Mouse (Mus musculus) T-helper 2 cell (primary cell): ENCODE results near the gene Cst8.
"Not testable (repeated sequence)": the region's sequence is repeated elsewhere in the genome, so short reads cannot be mapped to it uniquely, and the experiment has no call there.

ENCODE experiments used
- in situ Hi-C: fragments of 300-600 bp; cut with MboI, MseI; formaldehyde crosslinking; loops from one replicate; pipeline ENCODE4 v1.15.1; 2025; ENCODE audit warnings: high pct_unique_total_duplicates

Gene Cst8

GRCm38 (mm10) chr2:148798485-148798884 is at the start of gene Cst8:
Gene Cst8, plus strand, starts transcription at chr2:148798785.
- in situ Hi-C loops, result no loop called here

GRCm38 (mm10) chr2:148750058-148750457 is 48.5 kb upstream of the Cst8 start, which contains the start of gene Cstl1:
Gene Cstl1, plus strand, starts transcription at chr2:148750358.
- in situ Hi-C loops, result loop anchor here (5.0 kb wide), 1 partner anchor 152 kb away; no protein-coding TSS in a partner anchor

- in situ Hi-C loops, result loop anchor here (5.0 kb wide), 1 partner anchor 150 kb away; no protein-coding TSS in a partner anchor
Observed at GRCm38 (mm10) chr2:148751893-148752813, 46.4 kb upstream of the Cst8 start.

- in situ Hi-C loops, result loop anchor here (5.0 kb wide), 1 partner anchor 148 kb away; no protein-coding TSS in a partner anchor
Observed at GRCm38 (mm10) chr2:148754310-148754846, 44.2 kb upstream of the Cst8 start.

- in situ Hi-C loops, result no loop called here
Observed at GRCm38 (mm10) chr2:148763648-148764388, 34.8 kb upstream of the Cst8 start.

- in situ Hi-C loops, result not testable (repeated sequence)
Observed at GRCm38 (mm10) chr2:148771397-148771796, 27.2 kb upstream of the Cst8 start, which contains the start of gene Cst11. Gene Cst11, minus strand, starts transcription at chr2:148771497.

DNA sequence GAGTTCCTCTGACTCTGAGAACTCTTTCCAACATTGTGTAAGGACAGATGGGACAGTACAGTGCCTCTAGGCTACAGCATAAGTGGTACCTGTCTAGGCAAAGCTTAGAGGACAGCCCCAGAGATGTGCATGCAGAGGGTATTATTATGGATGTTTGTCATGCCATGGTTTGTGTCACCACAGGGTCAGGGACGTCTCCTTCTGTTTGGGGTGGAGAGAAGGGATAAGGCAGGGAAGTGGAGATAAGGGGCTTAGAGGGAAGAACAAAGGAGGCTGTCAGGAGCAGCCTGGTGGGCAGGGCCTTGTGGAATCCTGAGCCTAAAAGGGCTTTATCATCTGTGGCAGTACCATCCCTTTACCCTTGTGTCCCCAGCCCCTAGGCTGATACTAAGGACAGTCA is 16.9 kb upstream of the Cst8 start, which contains the start of gene 8030411F24Rik:
Gene 8030411F24Rik (plus strand): TSS at position 301 of the 400 bp plus-strand sequence.
- in situ Hi-C loops, result no loop called here

DNA sequence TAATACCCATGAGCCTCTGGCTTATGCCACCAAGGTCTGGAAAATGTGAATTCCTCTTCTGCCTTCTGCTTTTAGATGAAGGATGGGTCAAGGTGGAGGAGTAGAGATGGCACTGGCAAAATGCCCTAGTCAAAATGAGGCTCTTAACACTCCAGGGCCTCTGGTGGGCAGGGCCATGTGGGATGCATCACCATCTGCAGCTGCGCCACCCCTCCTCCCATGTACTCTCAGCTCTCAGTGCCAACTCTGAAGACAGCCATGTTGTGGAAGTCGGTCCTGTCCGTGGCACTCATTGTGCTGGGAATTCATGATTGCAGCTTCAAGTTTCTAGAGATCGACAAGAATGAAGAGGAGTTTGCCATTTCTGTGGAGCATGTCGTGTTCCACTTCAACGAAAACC is 9.4 kb upstream of the Cst8 start, which contains the start of gene Cst12:
Gene Cst12 (plus strand): TSS at position 220 of the 400 bp plus-strand sequence.
- in situ Hi-C loops, result no loop called here

DNA sequence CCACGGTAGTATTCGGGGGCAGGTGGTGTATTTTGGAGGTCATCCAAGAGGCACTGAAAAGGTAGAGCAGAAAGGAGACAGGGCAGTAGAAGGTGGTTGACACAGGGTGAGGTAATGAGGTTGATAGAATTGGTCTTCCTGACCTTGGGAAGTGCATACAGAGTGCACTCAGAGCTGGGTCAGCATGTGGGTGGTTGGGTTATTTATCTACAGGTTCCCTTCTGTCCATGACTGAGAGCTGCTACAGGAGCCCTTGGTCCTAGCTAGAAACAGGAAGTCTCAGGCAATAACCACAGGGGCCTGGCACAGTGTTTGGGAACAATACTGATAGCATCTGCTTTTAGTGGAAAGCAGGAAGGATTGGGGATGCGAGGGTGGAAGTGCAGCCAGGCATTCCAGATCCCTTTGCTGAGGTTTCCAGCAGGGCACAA is 2.9 kb downstream of the Cst8 start:
- in situ Hi-C loops, result no loop called here

DNA sequence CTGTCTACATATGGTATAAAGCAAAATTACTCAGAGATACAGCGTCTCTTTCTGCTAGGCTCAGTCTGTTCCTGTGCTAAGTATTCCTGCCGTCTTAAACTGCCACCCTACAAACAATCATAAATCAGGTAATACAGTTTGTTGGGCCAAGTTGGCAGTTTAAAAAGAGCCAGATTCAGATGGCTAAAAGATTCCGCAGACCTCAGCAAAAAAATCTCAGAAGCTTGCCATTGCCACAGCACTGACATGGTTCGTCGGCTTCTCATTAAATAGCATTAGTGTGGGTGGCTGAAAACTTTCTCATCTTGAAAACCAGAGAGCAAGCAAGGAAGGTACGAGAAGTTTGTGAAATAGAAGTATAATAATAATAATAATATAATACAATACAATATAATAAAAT is 8.1 kb downstream of the Cst8 start:
- in situ Hi-C loops, result no loop called here

DNA sequence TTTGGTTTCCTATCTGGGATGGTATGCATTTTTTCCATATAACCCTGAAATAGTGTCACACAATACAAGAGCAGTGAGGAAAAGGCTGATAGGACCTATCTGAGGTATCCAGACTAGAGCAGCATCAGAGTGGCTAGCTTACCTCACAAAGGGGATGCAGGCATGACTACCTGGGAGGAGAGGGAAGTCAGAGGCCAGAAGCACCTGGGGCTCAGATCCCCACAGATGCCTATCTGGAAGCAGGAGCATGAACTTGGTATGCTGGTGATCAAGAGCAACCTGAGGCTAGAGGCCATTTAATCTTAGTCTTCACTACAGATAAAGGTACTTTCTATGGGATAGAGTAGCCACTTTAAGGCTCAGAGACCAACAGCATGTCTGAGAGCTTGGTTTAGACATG is 21.3 kb downstream of the Cst8 start, which contains the start of gene Cst13:
Gene Cst13 (plus strand): TSS at position 173 of the 400 bp plus-strand sequence.
- in situ Hi-C loops, result no loop called here

GRCm38 (mm10) chr2:148825986-148826385 is 27.4 kb downstream of the Cst8 start:
- in situ Hi-C loops, result no loop called here

GRCm38 (mm10) chr2:148834912-148835311 is 36.3 kb downstream of the Cst8 start, which contains the start of gene Cst9:
Gene Cst9, plus strand, starts transcription at chr2:148835147.
- in situ Hi-C loops, result no loop called here

DNA sequence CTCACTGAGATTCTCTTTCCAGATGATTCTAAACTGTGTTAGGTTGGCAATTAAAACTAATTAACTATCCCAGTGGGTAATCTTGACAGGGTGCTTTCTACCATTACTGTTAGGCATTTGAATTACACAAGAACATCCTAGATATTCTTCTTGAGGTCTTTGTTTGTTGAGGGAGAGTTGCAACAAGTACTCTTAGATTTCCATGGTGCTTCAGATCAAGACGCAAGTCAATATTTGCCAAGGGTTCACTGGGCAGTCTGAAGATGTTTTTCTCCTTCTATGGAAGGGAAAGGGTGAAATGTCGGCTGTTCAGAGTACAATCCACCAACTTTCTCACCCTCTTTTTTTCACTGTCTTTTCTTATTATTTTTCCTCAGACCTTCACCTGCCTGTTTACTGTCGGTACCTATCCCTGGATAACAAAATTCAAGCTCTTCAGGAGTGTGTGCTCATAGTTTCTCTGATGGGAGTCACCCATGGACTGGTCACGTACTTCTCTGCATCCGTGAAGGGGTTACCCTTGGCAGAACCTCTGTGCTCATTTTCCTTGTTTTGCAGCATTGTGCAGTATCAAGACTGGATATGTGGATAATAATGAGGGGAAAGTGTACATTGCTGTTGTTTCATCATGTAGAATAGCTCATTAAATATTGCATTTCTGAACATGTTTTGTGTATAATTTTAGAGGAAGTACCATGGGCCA is 39.6 kb downstream of the Cst8 start:
- in situ Hi-C loops, result no loop called here

- in situ Hi-C loops, result no loop called here
Observed at GRCm38 (mm10) chr2:148839224-148839623, 40.6 kb downstream of the Cst8 start.

DNA sequence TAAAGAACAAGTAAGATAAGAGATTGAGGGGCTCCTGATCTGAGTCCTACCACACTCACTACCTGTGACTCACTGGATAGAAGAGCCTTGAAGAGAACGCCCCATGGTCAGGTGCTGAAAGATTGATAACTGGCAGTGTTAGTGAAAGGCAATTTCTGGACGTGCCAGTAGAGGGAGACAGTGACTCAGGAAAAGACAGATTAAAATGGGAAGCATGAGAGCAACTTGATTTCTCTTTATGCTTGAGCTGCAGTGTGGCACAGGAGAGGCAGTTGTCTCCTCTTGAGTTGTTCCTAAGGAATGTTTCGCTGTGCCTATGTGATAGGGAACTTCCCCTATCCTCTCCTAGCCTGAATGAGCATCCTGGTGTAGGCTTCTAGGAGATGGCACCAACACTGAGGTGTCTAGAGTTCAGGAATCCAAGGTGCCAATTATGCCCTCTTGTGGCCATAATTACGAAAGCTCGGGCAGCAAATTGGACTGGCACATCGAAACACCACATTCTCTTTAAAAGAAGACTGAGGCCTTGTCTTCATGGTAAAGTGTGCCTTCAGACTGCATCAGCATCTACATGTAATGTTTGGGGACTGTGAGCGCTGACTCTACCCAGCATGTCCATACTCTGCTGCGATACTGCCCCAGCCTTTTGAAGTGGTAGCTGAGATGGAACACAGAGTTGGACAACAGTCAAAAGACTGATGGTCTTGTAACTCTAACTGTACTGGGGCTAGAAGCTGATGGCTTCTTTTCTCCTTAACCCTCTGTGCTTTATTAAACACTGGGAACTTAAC is 52.7 kb downstream of the Cst8 start:
- in situ Hi-C loops, result loop anchor here (5.0 kb wide), 1 partner anchor 51 kb away; no protein-coding TSS in a partner anchor
